Mouse (Mus musculus): Measurements from ENCODE around the gene Plekhm1. TPM values are rescaled to one million over a fixed set of nuclear protein-coding genes. Genes with fewer than 3 reads are reported as not detected.
"Not testable (repeated sequence)": the region's sequence is repeated elsewhere in the genome, so short reads cannot be mapped to it uniquely, and the experiment has no call there.

Plekhm1 gene
- polyA plus RNA-seq, 1 experiment from 2014 or later = 7.7 TPM

DNA sequence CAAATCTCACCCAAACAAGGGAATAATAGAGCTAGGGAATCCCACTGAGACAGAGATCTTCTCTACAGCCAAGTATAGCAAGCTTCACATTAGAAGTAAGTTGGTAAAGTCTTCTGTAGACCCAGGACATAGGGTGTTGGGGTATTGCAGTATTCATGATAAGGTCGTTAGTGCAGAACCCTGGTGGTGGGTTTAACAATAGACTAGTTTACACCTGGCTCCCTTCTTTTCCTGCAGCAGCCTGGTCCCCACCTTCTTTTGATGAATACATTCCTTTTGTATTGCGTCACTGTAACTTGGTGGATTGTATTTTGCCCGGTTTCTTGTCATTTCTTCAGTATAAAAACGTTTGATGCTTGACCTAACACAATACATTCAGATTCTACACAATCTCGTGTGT is 5.4 kb downstream of the Plekhm1 start:
- Histone ChIP-seq H3K4me1 (peaks cover 14% of the 10 kb centered on the region), H3K36me3 (ENCODE audit: poor library complexity, severe bottlenecking) (peaks cover 33% of the 10 kb centered on the region)
- WGBS = 37% methylated on average over 5 of the region's 5 CpGs

DNA sequence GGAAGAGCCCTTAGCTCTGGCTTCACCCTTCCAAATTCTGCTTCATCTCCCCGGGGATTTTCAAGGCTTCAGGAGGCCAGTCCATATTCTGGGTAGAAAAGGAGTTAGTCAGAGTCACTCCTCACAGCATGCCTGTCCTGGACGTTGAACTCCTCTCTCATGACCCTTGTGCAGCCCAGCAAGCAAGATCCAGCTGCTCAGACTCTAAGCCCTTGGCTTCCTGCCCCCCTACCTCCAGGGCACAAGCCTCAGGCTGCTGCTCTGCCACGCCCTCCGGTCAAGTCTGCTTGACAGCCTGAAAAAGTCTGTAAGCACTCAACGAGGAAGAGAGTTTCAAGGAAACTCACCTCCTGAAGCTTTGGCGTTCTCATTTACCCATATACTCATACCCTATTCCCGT is 5.9 kb downstream of the Plekhm1 start:
- Histone ChIP-seq H3K4me2 (no peak overlapping the region), H3K4me3 (no peak overlapping the region), H3K9me3 (replicated peaks) (no peaks in the 10 kb centered on the region), H3K27me3 (no peaks in the 10 kb centered on the region), H3K9ac (no peak overlapping the region), H3K4me1 (peaks cover 8% of the 10 kb centered on the region), H3K36me3 (ENCODE audit: poor library complexity, severe bottlenecking) (peaks cover 37% of the 10 kb centered on the region), H3K27ac (no peak overlapping the region)
- 76% methylated on average over 7 of the region's 7 CpGs for WGBS
- ATAC-seq = no peak

More for the DNA sequence above, 5.4 kb downstream of the Plekhm1 start:
- not testable (repeated sequence) for H3K27ac ChIP-seq; ATAC-seq; H3K4me3 ChIP-seq; H3K27me3 ChIP-seq; H3K9ac ChIP-seq; H3K9me3 ChIP-seq (replicated peaks); H3K4me2 ChIP-seq

DNA sequence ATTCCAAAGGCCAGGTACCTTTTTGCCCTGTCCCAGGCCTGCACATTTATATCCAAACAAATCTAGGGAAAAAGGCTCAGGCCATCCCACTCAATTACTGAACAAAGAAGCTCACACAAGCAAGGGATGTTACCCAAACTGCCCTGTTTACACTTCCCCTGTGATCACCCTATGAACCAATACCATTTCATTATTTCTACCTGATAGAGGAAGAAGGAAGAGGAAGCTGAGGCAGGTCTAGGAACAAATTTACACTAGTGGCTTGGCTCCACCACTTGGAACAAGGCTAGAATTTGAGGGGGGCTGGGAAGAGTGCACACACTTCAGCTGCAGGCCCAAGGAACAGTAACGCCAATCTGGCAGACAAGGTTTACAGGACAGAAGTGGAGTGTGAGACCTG is 6.7 kb downstream of the Plekhm1 start:
- Histone ChIP-seq H3K27me3 (no peaks in the 10 kb centered on the region), H3K27ac (no peak overlapping the region), H3K36me3 (ENCODE audit: poor library complexity, severe bottlenecking) (peaks cover 37% of the 10 kb centered on the region), H3K4me1 (peaks cover under 1% of the 10 kb centered on the region), H3K4me2 (no peak overlapping the region), H3K9ac (no peak overlapping the region), H3K4me3 (no peak overlapping the region), H3K9me3 (replicated peaks) (no peaks in the 10 kb centered on the region)
- 89% methylated on average over 1 of the region's 1 CpGs for WGBS
- ATAC-seq = no peak

DNA sequence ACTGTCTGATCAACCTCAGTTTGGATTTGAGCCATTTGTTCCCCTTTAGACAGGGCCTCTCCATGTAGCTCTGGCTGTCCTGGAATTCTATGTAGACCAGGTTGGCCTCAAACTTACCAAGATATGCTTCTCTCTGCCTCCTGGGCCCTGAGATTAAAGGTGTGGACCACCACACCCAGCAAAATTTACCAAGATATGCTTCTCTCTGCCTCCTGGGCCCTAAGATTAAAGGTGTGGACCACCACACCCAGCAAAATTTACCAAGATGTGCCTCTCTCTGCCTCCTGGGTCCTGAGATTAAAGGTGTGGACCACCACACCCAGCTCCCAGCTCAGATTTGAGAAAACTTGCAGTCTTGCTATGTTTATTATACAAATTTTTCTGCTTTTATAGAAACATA is 7.9 kb downstream of the Plekhm1 start:
- H3K4me2 ChIP-seq = no peak overlapping the region
- H3K9ac ChIP-seq = no peak overlapping the region
- no peaks in the 10 kb centered on the region for H3K27me3 ChIP-seq
- no peaks in the 10 kb centered on the region; the same call in 1 of the 2 replicates for H3K4me1 ChIP-seq
- H3K36me3 ChIP-seq (ENCODE audit: poor library complexity, severe bottlenecking) = peaks cover 37% of the 10 kb centered on the region
- ATAC-seq = no peak
- H3K9me3 ChIP-seq (replicated peaks) = no peaks in the 10 kb centered on the region
- H3K4me3 ChIP-seq = no peak overlapping the region
- H3K27ac ChIP-seq = no peak overlapping the region

DNA sequence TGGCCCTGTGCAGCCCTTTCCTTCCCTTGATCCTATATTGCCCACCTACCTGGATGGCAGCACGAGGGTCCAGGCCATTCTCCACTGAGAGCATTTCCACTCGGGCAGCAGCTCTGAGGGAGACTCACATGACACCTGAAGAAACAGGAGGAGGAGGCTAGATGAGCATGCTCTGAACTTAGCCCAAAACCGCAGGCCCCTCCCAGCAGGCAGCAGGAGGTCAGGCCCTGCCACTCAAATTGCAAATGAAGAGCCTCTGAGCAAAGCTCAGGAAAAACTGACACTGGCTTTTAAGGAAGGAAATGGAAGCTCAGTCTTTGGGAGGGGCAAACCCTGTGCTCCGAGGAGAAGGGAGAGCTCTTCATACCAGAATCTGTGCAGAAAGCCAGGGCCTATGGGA is 8.7 kb downstream of the Plekhm1 start:
- ATAC-seq = no peak
- no peaks in the 10 kb centered on the region; the same call in 1 of the 2 replicates for H3K4me1 ChIP-seq
- WGBS = 71% methylated on average over 4 of the region's 4 CpGs
- H3K36me3 ChIP-seq (ENCODE audit: poor library complexity, severe bottlenecking) = peaks cover 33% of the 10 kb centered on the region
- no peak overlapping the region for H3K4me3 ChIP-seq
- no peak overlapping the region for H3K27ac ChIP-seq
- no peaks in the 10 kb centered on the region for H3K9me3 ChIP-seq (replicated peaks)
- H3K9ac ChIP-seq = no peak overlapping the region
- no peaks in the 10 kb centered on the region for H3K27me3 ChIP-seq
- no peak overlapping the region for H3K4me2 ChIP-seq

DNA sequence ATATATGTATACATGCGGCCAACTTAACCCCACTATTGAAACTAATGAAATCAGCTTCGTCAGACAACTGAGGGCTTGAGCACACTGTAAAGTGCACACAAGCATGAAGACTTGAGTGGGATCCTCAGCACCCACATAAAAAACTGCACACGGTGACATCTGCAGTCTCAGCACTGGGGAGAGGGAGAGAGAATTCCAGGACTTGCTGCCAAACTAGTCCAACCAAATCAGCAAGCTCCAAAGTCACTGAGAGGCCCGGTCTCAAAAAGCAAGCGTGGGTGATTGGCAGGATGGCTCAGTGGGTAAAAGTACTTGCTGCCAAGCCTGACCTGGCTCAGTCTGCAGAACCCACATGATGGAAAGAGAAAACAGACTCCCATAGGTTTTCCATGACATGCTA is 9.7 kb downstream of the Plekhm1 start:
- WGBS = 92% methylated on average over 5 of the region's 5 CpGs
- ATAC-seq = no peak
- no peaks in the 10 kb centered on the region for H3K9me3 ChIP-seq (replicated peaks)

DNA sequence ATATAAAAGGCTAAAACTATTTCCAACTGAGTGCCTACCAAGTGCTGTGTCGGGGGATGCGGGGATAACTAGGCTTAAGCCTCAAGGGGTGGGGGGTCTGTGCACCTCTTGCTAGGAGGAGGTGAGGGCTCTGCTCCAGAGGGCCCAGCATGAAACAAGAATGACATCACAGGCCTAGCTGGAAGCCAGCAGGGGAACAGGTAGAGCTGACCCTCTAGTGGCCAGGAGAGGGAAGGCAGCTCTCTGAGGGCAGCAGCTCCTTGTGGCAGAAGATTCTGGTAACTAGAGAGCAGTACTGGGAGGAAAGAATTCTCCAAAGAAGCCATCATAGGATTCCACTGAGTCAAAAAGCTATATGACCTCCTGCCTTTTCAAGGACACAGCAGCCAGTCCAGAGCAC is 10.3 kb downstream of the Plekhm1 start:
- Histone ChIP-seq H3K27me3 (no peaks in the 10 kb centered on the region), H3K4me2 (no peak overlapping the region), H3K9me3 (replicated peaks) (no peaks in the 10 kb centered on the region), H3K4me1 (no peaks in the 10 kb centered on the region; the same call in 1 of the 2 replicates), H3K36me3 (ENCODE audit: poor library complexity, severe bottlenecking) (peaks cover 30% of the 10 kb centered on the region; the same call in 1 of the 2 replicates), H3K27ac (no peak overlapping the region), H3K4me3 (no peak overlapping the region), H3K9ac (no peak overlapping the region)
- 61% methylated on average over 2 of the region's 2 CpGs for WGBS
- no peak for ATAC-seq

More for the DNA sequence above, 9.7 kb downstream of the Plekhm1 start:
- Histone ChIP-seq H3K36me3 (ENCODE audit: poor library complexity, severe bottlenecking) (peaks cover 30% of the 10 kb centered on the region; the same call in 1 of the 2 replicates), H3K27me3 (no peaks in the 10 kb centered on the region), H3K4me1 (no peaks in the 10 kb centered on the region; the same call in 1 of the 2 replicates), H3K27ac (no peak overlapping the region), H3K4me3 (no peak overlapping the region), H3K4me2 (no peak overlapping the region), H3K9ac (no peak overlapping the region)

DNA sequence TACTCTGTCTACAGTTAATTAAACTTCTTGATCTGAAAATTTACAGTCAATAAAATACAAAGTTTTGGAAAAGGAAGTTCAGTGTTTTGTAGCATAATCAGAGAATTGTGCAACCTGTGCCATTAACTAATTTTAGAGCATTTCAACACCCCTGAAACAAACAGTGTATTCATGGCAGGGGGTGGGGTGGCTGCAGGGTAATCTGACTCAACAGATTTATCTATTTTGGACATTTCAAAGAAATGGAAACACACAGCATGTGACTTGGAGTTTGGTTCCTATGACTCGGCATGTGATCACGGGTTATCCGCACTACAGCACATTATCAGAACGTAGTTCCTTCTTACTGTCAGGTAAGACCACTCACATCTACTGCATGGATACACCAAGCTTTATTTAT is 12.5 kb downstream of the Plekhm1 start:
- WGBS = 98% methylated on average over 4 of the region's 4 CpGs
- Histone ChIP-seq H3K36me3 (ENCODE audit: poor library complexity, severe bottlenecking) (peaks cover 42% of the 10 kb centered on the region), H3K9ac (no peak overlapping the region), H3K9me3 (replicated peaks) (no peaks in the 10 kb centered on the region), H3K27ac (no peak overlapping the region), H3K4me3 (no peak overlapping the region), H3K4me2 (no peak overlapping the region), H3K4me1 (no peaks in the 10 kb centered on the region), H3K27me3 (no peaks in the 10 kb centered on the region)
- no peak for ATAC-seq

DNA sequence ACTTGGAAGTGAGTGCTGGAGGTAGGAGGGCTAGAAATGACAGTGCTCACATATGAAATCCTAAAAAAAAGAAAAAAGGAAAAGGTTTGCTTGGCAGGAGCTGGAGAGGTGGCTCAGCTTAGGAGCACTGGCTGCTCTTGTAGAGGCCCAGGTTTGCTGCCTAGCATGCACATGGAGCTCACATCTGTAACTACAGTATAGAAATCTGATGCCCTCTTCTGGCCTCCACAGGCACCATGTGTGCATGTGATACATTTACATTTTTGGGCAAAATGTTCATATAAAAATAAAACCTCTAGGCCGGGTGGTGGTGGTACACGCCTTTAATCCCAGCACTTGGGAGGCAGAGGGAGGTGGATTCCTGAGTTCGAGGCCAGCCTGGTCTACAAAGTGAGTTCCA is 13.4 kb downstream of the Plekhm1 start:
- no peak for ATAC-seq
- H3K4me3 ChIP-seq = no peak overlapping the region
- H3K4me2 ChIP-seq = no peak overlapping the region
- no peaks in the 10 kb centered on the region for H3K27me3 ChIP-seq
- 94% methylated on average over 3 of the region's 3 CpGs for WGBS
- no peak overlapping the region for H3K9ac ChIP-seq
- no peak overlapping the region for H3K27ac ChIP-seq
- H3K4me1 ChIP-seq = no peaks in the 10 kb centered on the region
- H3K9me3 ChIP-seq (replicated peaks) = no peaks in the 10 kb centered on the region
- H3K36me3 ChIP-seq (ENCODE audit: poor library complexity, severe bottlenecking) = peaks cover 52% of the 10 kb centered on the region

DNA sequence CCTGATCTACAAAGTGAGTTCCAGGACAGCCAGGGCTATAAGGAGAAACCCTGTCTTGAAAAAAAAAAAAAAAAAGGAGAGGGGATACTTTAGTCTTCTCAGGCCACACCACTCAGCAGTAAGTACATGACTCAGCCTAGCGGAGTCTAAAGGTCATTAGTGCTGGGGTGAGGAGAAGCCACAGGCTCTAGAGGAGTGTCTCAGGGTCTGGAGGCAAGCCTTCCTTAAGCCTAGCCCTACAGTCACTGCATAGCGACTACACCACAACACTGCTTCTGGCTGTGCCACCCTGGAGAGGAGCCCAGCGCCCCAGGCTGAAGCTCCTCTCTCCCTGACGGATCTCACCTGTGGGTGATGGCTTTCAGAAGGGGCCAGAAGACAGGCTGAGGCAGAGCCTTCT is 15.8 kb downstream of the Plekhm1 start:
- WGBS = 95% methylated on average over 4 of the region's 4 CpGs
- H3K36me3 ChIP-seq (ENCODE audit: poor library complexity, severe bottlenecking) = peaks cover 55% of the 10 kb centered on the region
- no peaks in the 10 kb centered on the region for H3K9me3 ChIP-seq (replicated peaks)
- no peak overlapping the region for H3K4me3 ChIP-seq
- no peak overlapping the region for H3K9ac ChIP-seq
- no peak for ATAC-seq
- no peaks in the 10 kb centered on the region for H3K27me3 ChIP-seq
- H3K4me1 ChIP-seq = no peaks in the 10 kb centered on the region
- H3K27ac ChIP-seq = no peak overlapping the region
- no peak overlapping the region for H3K4me2 ChIP-seq

DNA sequence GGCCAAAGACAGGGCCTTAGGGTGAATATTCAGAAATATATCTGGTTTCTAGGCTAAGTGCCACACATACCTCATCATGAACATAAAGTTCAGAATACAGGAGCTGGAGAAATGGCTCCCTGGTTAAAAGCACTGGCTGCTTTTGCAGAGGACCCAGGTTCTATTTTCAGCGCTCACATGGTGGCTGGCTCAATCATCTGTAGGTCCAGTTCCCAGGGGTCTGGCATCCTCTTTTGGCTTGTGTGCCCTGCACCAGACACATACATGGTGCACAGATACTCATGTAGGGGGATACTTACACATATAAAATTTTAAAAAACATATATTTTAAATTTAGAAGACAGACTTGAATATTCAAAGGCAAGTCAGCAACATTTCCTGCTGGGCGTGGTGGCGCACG is 16.3 kb downstream of the Plekhm1 start:
- H3K4me1 ChIP-seq = no peaks in the 10 kb centered on the region
- no peaks in the 10 kb centered on the region for H3K9me3 ChIP-seq (replicated peaks)
- no peak overlapping the region for H3K27ac ChIP-seq
- H3K36me3 ChIP-seq (ENCODE audit: poor library complexity, severe bottlenecking) = peaks cover 56% of the 10 kb centered on the region
- 97% methylated on average over 4 of the region's 4 CpGs for WGBS
- ATAC-seq = no peak
- no peak overlapping the region for H3K9ac ChIP-seq
- no peak overlapping the region for H3K4me2 ChIP-seq
- no peak overlapping the region for H3K4me3 ChIP-seq
- H3K27me3 ChIP-seq = no peaks in the 10 kb centered on the region

DNA sequence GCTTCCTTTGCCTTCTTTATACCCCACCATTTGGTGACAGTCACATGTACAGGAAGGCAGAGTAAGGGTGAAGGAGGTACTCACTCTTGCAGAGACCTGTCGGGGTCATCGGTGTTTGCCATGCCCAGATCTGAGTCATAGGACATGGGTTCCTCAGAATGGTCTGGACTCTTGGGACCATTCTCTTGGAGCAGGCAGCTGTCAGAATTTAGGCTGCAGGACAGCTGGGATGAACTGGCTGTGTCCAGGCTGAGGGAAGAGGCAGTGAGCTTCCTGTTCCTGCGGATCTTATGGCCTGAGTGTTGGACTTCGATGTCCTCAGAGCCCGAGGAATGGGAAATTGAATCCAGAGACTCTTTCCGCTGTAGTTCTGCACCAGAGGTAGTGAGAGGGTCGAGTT is 17.9 kb downstream of the Plekhm1 start:
- Histone ChIP-seq H3K4me3 (no peak overlapping the region), H3K4me2 (no peak overlapping the region), H3K27me3 (no peaks in the 10 kb centered on the region), H3K4me1 (no peaks in the 10 kb centered on the region), H3K9ac (no peak overlapping the region), H3K36me3 (ENCODE audit: poor library complexity, severe bottlenecking) (peaks cover 64% of the 10 kb centered on the region), H3K9me3 (replicated peaks) (no peaks in the 10 kb centered on the region), H3K27ac (no peak overlapping the region)
- 95% methylated on average over 7 of the region's 7 CpGs for WGBS
- no peak for ATAC-seq

DNA sequence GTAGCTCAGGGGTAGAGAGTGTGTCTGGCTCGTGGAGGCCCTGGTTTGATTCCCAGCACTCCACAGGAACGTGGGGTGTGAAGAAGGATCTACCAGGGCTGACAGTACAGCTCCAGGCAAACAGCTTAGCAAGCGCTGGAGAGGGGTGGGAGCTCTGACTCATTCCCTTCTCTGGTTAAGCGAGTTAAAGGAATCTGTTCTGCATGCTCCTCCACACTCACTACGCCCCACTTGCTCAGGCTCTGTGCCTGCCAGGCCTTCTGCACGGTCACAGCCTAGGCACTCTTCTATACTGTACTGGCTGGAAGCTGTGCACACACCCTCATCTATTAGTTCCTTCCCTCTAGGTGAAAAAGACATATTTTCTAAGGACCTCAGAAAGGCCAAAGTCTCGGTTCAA is 18.5 kb downstream of the Plekhm1 start:
- Histone ChIP-seq H3K9me3 (replicated peaks) (no peaks in the 10 kb centered on the region), H3K27me3 (no peaks in the 10 kb centered on the region), H3K4me2 (no peak overlapping the region), H3K9ac (no peak overlapping the region), H3K36me3 (ENCODE audit: poor library complexity, severe bottlenecking) (peaks cover 67% of the 10 kb centered on the region), H3K4me1 (no peaks in the 10 kb centered on the region), H3K27ac (no peak overlapping the region), H3K4me3 (no peak overlapping the region)
- no peak for ATAC-seq
- 95% methylated on average over 7 of the region's 7 CpGs for WGBS
